Comparison of ENCODE assay signal across 17 mouse cellular contexts in the genomic region with DNA sequence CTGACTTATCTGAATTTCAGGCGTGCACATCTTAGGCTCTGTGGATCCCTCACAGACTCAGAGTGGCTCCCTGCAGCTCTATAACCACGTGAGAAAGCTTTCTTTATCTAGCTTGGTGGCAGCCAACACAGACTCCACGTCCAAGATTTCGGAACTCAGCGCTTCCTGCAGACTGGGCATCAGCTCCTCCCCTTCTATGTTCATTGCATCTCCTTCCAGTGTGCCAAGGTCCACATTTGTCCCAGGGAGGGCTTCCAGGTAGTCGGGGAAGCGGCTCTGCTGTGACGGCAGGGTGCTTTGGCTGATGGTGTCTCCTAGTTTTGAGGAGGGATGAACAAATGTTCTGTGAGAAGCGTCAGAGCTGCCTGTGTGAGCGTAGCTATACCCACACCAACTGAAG.
DNase-seq lines count a peak whose midpoint lies in the region.
"Had no signal": no experiment of that assay in that cellular context is flagged by ENCODE, and none has a peak within 500 bp of the region (broad histone marks: within the 10 kb centered on the region; RNA-seq: fewer than 3 reads in every experiment).

No protein-coding gene starts in this region.

- intact Hi-C loops in heart, postnatal 14 days (cut with DNase I) = no loop called here

- peak; percentile 88 for DNase-seq in heart, adult 11 months
- DNase-seq in heart, postnatal 14 days = no peak
- DNase-seq in R1 (ENCODE audit: low read depth, low spot score) = peak; percentile 32
- DNase-seq in cerebellum, adult 11-12 months = peak; percentile 16
- peak; percentile 21 to 32 for DNase-seq in cerebellum, postnatal 36 days
- no peak for DNase-seq in adrenal gland, postnatal 10 days
- DNase-seq in lung, postnatal 4 days = no peak
- DNase-seq: B cell, adult 2 months; embryo, embryonic 11 days; gastrocnemius, postnatal 14 days; kidney, adult 2 months; kidney, postnatal 10 days; lung, adult 2 months; lung, postnatal 36 days; retina, postnatal 1 day; spleen, adult 18-20 months; thymus, adult 2 months had no signal

Comparison
In these comparisons a context has a peak if more than half of its experiments do, and no peak if none do; other contexts are left out.
1. DNase-seq: peak in heart, adult 11 months (single experiment), R1 (single experiment), cerebellum, adult 11-12 months (single experiment) and cerebellum, postnatal 36 days (2 of 2); none in heart, postnatal 14 days (0 of 2), adrenal gland, postnatal 10 days (single experiment) and lung, postnatal 4 days (0 of 2).